Mouse (Mus musculus): ENCODE results near the gene Prn. TPM values are rescaled to one million over a fixed set of nuclear protein-coding genes. Genes with fewer than 3 reads are reported as not detected.

Prn gene
- polyA plus RNA-seq, 1 experiment from 2014 or later, result not detected

GRCm38 (mm10) chr2:131935390-131936105 lies 25.8 kb downstream of the Prn start:
- 55% methylated on average over 10 of the region's 10 CpGs for WGBS (ENCODE audit: insufficient replicate concordance)
- Histone ChIP-seq H3K4me2 (no peak overlapping the region), H3K9ac (no peak overlapping the region), H3K9me3 (replicated peaks) (no peaks in the 10 kb centered on the region), H3K4me1 (replicated peaks) (peaks cover 35% of the 10 kb centered on the region), H3K4me3 (replicated peaks) (no peak overlapping the region), H3K36me3 (peaks cover 8% of the 10 kb centered on the region), H3K27ac (no peak overlapping the region), H3K27me3 (no peaks in the 10 kb centered on the region)
- peak; percentile 67 for ATAC-seq (ENCODE audit: low read depth)
- DNase-seq, result peak; percentile 47

GRCm38 (mm10) chr2:131936410-131936809 lies 26.7 kb downstream of the Prn start:
- Histone ChIP-seq H3K4me3 (replicated peaks) (no peak overlapping the region), H3K36me3 (peaks cover 8% of the 10 kb centered on the region), H3K27me3 (no peaks in the 10 kb centered on the region), H3K4me2 (no peak overlapping the region), H3K9me3 (replicated peaks) (no peaks in the 10 kb centered on the region), H3K27ac (no peak overlapping the region), H3K9ac (no peak overlapping the region), H3K4me1 (replicated peaks) (peaks cover 44% of the 10 kb centered on the region)
- WGBS (ENCODE audit: insufficient replicate concordance), result 87% methylated on average over 10 of the region's 10 CpGs
- no peak for DNase-seq
- no peak for ATAC-seq (ENCODE audit: low read depth)

- no peaks in the 10 kb centered on the region for H3K9me3 ChIP-seq (replicated peaks)
- peak; percentile 39; the same call in 1 of the 2 replicates for ATAC-seq (ENCODE audit: low read depth)
- H3K4me2 ChIP-seq, result no peak overlapping the region
- H3K27me3 ChIP-seq, result no peaks in the 10 kb centered on the region
- no peak overlapping the region for H3K4me3 ChIP-seq (replicated peaks)
- DNase-seq, result peak; percentile 26
- peaks cover 30% of the 10 kb centered on the region for H3K4me1 ChIP-seq (replicated peaks)
- H3K27ac ChIP-seq, result peak overlapping the region; percentile 79; the same call in 1 of the 2 replicates
- peaks cover 8% of the 10 kb centered on the region for H3K36me3 ChIP-seq
- peak overlapping the region; percentile 33; the same call in 1 of the 2 replicates for H3K9ac ChIP-seq
- WGBS (ENCODE audit: insufficient replicate concordance), result 35% methylated on average over 8 of the region's 8 CpGs
Measured at GRCm38 (mm10) chr2:131939404-131940111, 29.8 kb downstream of the Prn start.

GRCm38 (mm10) chr2:131940506-131940905 lies 30.7 kb downstream of the Prn start:
- no peaks in the 10 kb centered on the region for H3K9me3 ChIP-seq (replicated peaks)
- DNase-seq (peak; percentile 48), ATAC-seq (ENCODE audit: low read depth) (peak; percentile 81)
- no peak overlapping the region for H3K4me3 ChIP-seq (replicated peaks)
- H3K4me1 ChIP-seq (replicated peaks), result peaks cover 27% of the 10 kb centered on the region
- H3K9ac ChIP-seq, result peak overlapping the region; percentile 33; the same call in 1 of the 2 replicates
- 30% methylated on average over 3 of the region's 3 CpGs for WGBS (ENCODE audit: insufficient replicate concordance)
- peaks cover 8% of the 10 kb centered on the region for H3K36me3 ChIP-seq
- peak overlapping the region; percentile 21; the same call in 1 of the 2 replicates for H3K4me2 ChIP-seq
- H3K27me3 ChIP-seq, result no peaks in the 10 kb centered on the region
- peak overlapping the region; percentile 79 for H3K27ac ChIP-seq

GRCm38 (mm10) chr2:131941501-131941900 lies 31.7 kb downstream of the Prn start:
- WGBS (ENCODE audit: insufficient replicate concordance), result 80% methylated on average over 6 of the region's 6 CpGs
- no peaks in the 10 kb centered on the region for H3K9me3 ChIP-seq (replicated peaks)
- no peak overlapping the region for H3K9ac ChIP-seq
- peaks cover 5% of the 10 kb centered on the region for H3K36me3 ChIP-seq
- H3K4me3 ChIP-seq (replicated peaks), result no peak overlapping the region
- peaks cover 25% of the 10 kb centered on the region for H3K4me1 ChIP-seq (replicated peaks)
- no peak overlapping the region for H3K4me2 ChIP-seq
- DNase-seq (no peak), ATAC-seq (ENCODE audit: low read depth) (no peak)
- H3K27ac ChIP-seq, result no peak overlapping the region
- peaks cover 2% of the 10 kb centered on the region; the same call in 1 of the 2 replicates for H3K27me3 ChIP-seq

- WGBS (ENCODE audit: insufficient replicate concordance), result 45% methylated on average over 1 of the region's 1 CpGs
- no peak for ATAC-seq (ENCODE audit: low read depth)
- no peak overlapping the region for H3K27ac ChIP-seq
Measured at GRCm38 (mm10) chr2:131944370-131944769, 34.6 kb downstream of the Prn start.

GRCm38 (mm10) chr2:131945225-131945624 lies 35.5 kb downstream of the Prn start:
- Histone ChIP-seq H3K9ac (no peak overlapping the region), H3K27me3 (peaks cover 17% of the 10 kb centered on the region; the same call in 1 of the 2 replicates), H3K36me3 (no peaks in the 10 kb centered on the region), H3K9me3 (replicated peaks) (no peaks in the 10 kb centered on the region), H3K4me1 (replicated peaks) (peaks cover 14% of the 10 kb centered on the region), H3K4me3 (replicated peaks) (no peak overlapping the region), H3K27ac (no peak overlapping the region), H3K4me2 (no peak overlapping the region)
- DNase-seq (no peak), ATAC-seq (ENCODE audit: low read depth) (no peak)
- WGBS (ENCODE audit: insufficient replicate concordance), result 41% methylated on average over 8 of the region's 8 CpGs

More at GRCm38 (mm10) chr2:131944370-131944769, 34.6 kb downstream of the Prn start:
- Histone ChIP-seq H3K4me3 (replicated peaks) (no peak overlapping the region), H3K4me1 (replicated peaks) (peaks cover 23% of the 10 kb centered on the region), H3K9ac (no peak overlapping the region), H3K27me3 (peaks cover 14% of the 10 kb centered on the region; the same call in 1 of the 2 replicates), H3K9me3 (replicated peaks) (no peaks in the 10 kb centered on the region), H3K4me2 (no peak overlapping the region), H3K36me3 (no peaks in the 10 kb centered on the region)
- DNase-seq, result no peak

GRCm38 (mm10) chr2:131945765-131946164 lies 36.0 kb downstream of the Prn start:
- Histone ChIP-seq H3K27me3 (peaks cover 23% of the 10 kb centered on the region), H3K9ac (no peak overlapping the region), H3K4me2 (no peak overlapping the region), H3K4me1 (replicated peaks) (peaks cover 9% of the 10 kb centered on the region), H3K27ac (no peak overlapping the region), H3K36me3 (no peaks in the 10 kb centered on the region), H3K9me3 (replicated peaks) (no peaks in the 10 kb centered on the region), H3K4me3 (replicated peaks) (no peak overlapping the region)
- WGBS (ENCODE audit: insufficient replicate concordance), result 64% methylated on average over 6 of the region's 6 CpGs
- ATAC-seq (ENCODE audit: low read depth) (no peak), DNase-seq (no peak)

- Histone ChIP-seq H3K4me2 (no peak overlapping the region), H3K9me3 (replicated peaks) (no peaks in the 10 kb centered on the region), H3K4me1 (replicated peaks) (peaks cover 3% of the 10 kb centered on the region; the same call in 1 of the 2 replicates), H3K27me3 (peaks cover 27% of the 10 kb centered on the region), H3K9ac (no peak overlapping the region), H3K36me3 (no peaks in the 10 kb centered on the region), H3K27ac (no peak overlapping the region), H3K4me3 (replicated peaks) (no peak overlapping the region)
- DNase-seq (no peak), ATAC-seq (ENCODE audit: low read depth) (no peak)
- 80% methylated on average over 16 of the region's 16 CpGs for WGBS (ENCODE audit: insufficient replicate concordance)
Measured at GRCm38 (mm10) chr2:131946351-131946750, 36.6 kb downstream of the Prn start.

- Histone ChIP-seq H3K4me1 (replicated peaks) (0 out of 2 replicates have a peak, but pooled peaks cover 4% of the 10 kb centered on the region), H3K36me3 (no peaks in the 10 kb centered on the region), H3K9ac (no peak overlapping the region), H3K27me3 (peaks cover 45% of the 10 kb centered on the region), H3K27ac (no peak overlapping the region), H3K9me3 (replicated peaks) (no peaks in the 10 kb centered on the region), H3K4me2 (no peak overlapping the region), H3K4me3 (replicated peaks) (no peak overlapping the region)
- DNase-seq, result no peak
- 56% methylated on average over 3 of the region's 3 CpGs for WGBS (ENCODE audit: insufficient replicate concordance)
- no peak for ATAC-seq (ENCODE audit: low read depth)
Measured at GRCm38 (mm10) chr2:131948156-131948555, 38.4 kb downstream of the Prn start.

GRCm38 (mm10) chr2:131948916-131949639 lies 39.3 kb downstream of the Prn start:
- 65% methylated on average over 11 of the region's 11 CpGs for WGBS (ENCODE audit: insufficient replicate concordance)
- Histone ChIP-seq H3K9ac (no peak overlapping the region), H3K27ac (no peak overlapping the region), H3K36me3 (no peaks in the 10 kb centered on the region), H3K27me3 (peaks cover 54% of the 10 kb centered on the region), H3K4me1 (replicated peaks) (0 out of 2 replicates have a peak, but pooled peaks cover 5% of the 10 kb centered on the region), H3K4me3 (replicated peaks) (no peak overlapping the region), H3K9me3 (replicated peaks) (no peaks in the 10 kb centered on the region), H3K4me2 (no peak overlapping the region)
- DNase-seq, result no peak
- no peak for ATAC-seq (ENCODE audit: low read depth)
